Mouse (Mus musculus) lung, postnatal 0 days (tissue): Measurements from ENCODE around the gene Epb41l5. TPM values are rescaled to one million over a fixed set of nuclear protein-coding genes. Genes with fewer than 3 reads are reported as not detected.
A peak's percentile ranks its signal among the peaks of the same experiment; 100 is the strongest.

Source experiments
- ATAC-seq: fragments of 200-750 bp; cut with Nextera tagmentation; 2 replicates; pipeline ENCODE4 v1.8.0; 2017; ENCODE audit warnings: moderate library complexity
- DNase-seq: peaks from one replicate; pipeline ENCODE4 v3.0.0-alpha.2; 2016; ENCODE audit warnings: low spot score
- H3K27ac ChIP-seq: fragments of 300-500 bp; sonication (generic); 2 replicates; pipeline ENCODE4 v1.5.1; 2014; ENCODE audit warnings: antibody characterized with exemption, mild to moderate bottlenecking, low read length, mixed read lengths
- H3K27me3 ChIP-seq: fragments of 300-500 bp; sonication (generic); replicated peaks from 2 replicates; pipeline ENCODE4 v1.6.1; 2014; ENCODE audit warnings: low read length, mixed read lengths; ENCODE audit not compliant: insufficient read depth
- H3K36me3 ChIP-seq: fragments of 300-500 bp; sonication (generic); 2 replicates; pipeline ENCODE4 v1.6.1; 2014; ENCODE audit warnings: low read length, mixed read lengths; ENCODE audit not compliant: insufficient read depth
- H3K4me1 ChIP-seq: fragments of 300-500 bp; sonication (generic); 2 replicates; pipeline ENCODE4 v1.6.1; 2014; ENCODE audit warnings: antibody characterized with exemption, low read depth, low read length, mixed read lengths; ENCODE audit not compliant: insufficient read depth
- H3K4me2 ChIP-seq: fragments of 300-500 bp; sonication (generic); replicated peaks from 2 replicates; pipeline ENCODE4 v1.6.1; 2014; ENCODE audit warnings: low read depth, mild to moderate bottlenecking, low read length, moderate library complexity, mixed read lengths
- H3K4me3 ChIP-seq: fragments of 300-500 bp; sonication (generic); 2 replicates; pipeline ENCODE4 v1.5.1; 2014; ENCODE audit warnings: low read depth, low read length
- H3K9ac ChIP-seq: fragments of 300-500 bp; sonication (generic); replicated peaks from 2 replicates; pipeline ENCODE4 v1.6.1; 2014; ENCODE audit warnings: low read depth, mild to moderate bottlenecking
- H3K9me3 ChIP-seq: fragments of 300-500 bp; sonication (generic); 2 replicates; pipeline ENCODE4 v1.6.1; 2016; ENCODE audit warnings: low read length, mixed read lengths
- CTCF ChIP-seq: IDR thresholded peaks from 2 replicates; pipeline ENCODE4 v1.5.1; 2016; ENCODE audit warnings: antibody characterized with exemption, mild to moderate bottlenecking
- EP300 ChIP-seq: IDR thresholded peaks from 2 replicates; pipeline ENCODE4 v1.6.1; 2016; ENCODE audit warnings: antibody characterized with exemption, mild to moderate bottlenecking, control low read depth
- WGBS: fragments of 180-500 bp; shearing (Covaris S2); extraction: QIAGEN DNeasy Blood & Tissue Kit; methylation state at CpG from one replicate; pipeline ENCODE4 v1.1.7; 2014; 5-methylcytosine and 5-hydroxymethylcytosine counted together
- polyA plus RNA-seq: library from polyadenylated mRNA; unstranded; fragments of >200 nt; fragmentation: Nextera tagmentation; extraction: Ambion mirVana; gene quantifications from 2 replicates; pipeline ENCODE4 v1.2.1, GENCODE M21; 2015

Epb41l5 gene
- polyA plus RNA-seq, 1 experiment from 2014 or later, result 54.7 TPM

DNA sequence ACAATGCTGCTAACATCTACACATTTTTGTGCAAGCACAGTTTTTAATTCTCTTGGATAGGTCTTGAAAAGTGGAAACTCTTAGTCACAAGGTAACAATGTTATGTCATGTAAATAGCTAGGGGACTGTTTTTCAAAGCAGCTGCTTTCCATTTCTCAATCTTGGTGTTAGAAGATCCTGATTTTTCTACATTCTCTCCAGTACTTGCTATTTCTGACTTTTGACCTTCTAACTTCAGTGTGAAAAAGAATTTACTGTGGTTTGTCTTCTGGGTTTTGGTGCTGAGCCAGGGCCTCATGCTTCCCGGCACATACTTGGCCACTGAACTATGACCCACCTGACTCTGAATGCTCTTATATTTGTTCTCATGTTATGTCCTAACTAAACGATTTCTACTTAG lies 8.8 kb downstream of the Epb41l5 start:
- Histone ChIP-seq H3K4me1 (no peaks in the 10 kb centered on the region), H3K4me2 (no peak overlapping the region), H3K9me3 (no peaks in the 10 kb centered on the region), H3K27me3 (no peaks in the 10 kb centered on the region), H3K27ac (no peak overlapping the region), H3K36me3 (no peaks in the 10 kb centered on the region), H3K4me3 (no peak overlapping the region), H3K9ac (no peak overlapping the region)
- ATAC-seq, result no peak
- peak; percentile 61 for DNase-seq
- TF ChIP-seq EP300 (no peak), CTCF (no peak)
- WGBS, result 34% methylated on average over 2 of the region's 2 CpGs

DNA sequence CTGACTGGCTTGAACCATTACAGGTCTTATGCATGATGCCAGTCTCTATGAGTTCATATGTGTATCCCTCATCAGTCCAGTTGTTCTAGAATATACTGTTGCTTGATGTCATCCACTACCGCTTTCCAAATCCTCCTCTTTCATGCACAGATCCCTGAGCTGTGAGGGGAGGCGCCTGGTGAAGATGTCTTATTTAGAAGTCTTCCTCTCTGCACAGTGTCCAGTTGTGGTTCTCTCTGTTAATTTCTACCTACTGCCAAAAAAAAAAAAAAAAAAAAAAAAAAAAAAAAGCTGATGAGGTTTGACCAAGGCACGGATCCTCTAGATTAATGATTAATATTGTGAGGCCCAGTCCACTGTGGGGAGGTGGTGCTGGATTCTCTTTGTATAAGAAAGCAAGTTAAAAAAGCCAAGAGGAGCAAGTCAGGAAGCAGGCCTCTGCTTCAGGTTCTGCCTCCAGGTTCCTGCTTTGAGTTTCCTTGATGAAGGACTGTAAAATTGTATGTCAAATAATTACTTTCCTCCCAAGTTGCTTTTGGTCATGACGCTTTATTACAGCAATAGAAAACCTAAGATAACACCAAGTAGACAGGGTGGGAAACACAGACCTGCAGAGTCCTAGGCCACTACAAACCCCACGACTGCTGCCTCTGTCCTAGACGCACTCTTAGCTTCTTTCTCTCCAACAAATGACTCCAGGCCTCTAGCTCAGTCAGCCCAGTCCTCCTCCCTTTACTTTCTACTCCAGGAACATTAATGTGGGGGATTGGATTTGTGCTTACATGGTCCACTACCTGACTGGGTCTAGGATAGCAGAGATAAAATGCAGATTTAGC lies 11.4 kb downstream of the Epb41l5 start:
- Histone ChIP-seq H3K27me3 (no peaks in the 10 kb centered on the region), H3K27ac (no peak overlapping the region), H3K4me3 (no peak overlapping the region), H3K9ac (no peak overlapping the region), H3K36me3 (no peaks in the 10 kb centered on the region), H3K4me2 (no peak overlapping the region), H3K9me3 (no peaks in the 10 kb centered on the region), H3K4me1 (no peaks in the 10 kb centered on the region)
- WGBS, result 67% methylated on average over 6 of the region's 6 CpGs
- TF ChIP-seq CTCF (no peak), EP300 (no peak)
- DNase-seq, result no peak
- ATAC-seq, result no peak

DNA sequence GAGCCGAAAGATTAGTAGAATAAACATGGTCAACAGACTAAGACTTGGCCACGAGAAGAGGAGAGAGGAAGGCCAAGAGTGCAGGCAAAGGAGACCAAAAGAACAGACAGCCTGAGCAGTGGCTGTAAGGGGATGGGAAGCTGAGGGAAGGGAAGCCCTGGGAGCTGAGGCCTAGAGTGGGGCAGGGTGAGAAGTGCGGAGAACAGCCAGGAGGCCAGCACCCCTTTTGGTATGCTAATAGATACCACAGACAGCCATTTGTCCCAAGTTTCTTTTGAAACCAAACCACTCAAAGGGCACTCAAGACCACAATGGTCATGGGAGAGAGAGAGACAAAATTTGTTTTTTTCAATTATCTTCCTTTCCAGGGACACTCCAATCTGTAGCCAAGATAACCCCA lies 14.1 kb downstream of the Epb41l5 start:
- Histone ChIP-seq H3K27me3 (no peaks in the 10 kb centered on the region), H3K36me3 (no peaks in the 10 kb centered on the region), H3K27ac (no peak overlapping the region), H3K9ac (no peak overlapping the region), H3K9me3 (no peaks in the 10 kb centered on the region), H3K4me1 (no peaks in the 10 kb centered on the region), H3K4me3 (no peak overlapping the region), H3K4me2 (no peak overlapping the region)
- no peak for TF ChIP-seq CTCF
- TF ChIP-seq EP300, result no peak
- 57% methylated on average over 3 of the region's 3 CpGs for WGBS
- ATAC-seq (no peak), DNase-seq (no peak)

DNA sequence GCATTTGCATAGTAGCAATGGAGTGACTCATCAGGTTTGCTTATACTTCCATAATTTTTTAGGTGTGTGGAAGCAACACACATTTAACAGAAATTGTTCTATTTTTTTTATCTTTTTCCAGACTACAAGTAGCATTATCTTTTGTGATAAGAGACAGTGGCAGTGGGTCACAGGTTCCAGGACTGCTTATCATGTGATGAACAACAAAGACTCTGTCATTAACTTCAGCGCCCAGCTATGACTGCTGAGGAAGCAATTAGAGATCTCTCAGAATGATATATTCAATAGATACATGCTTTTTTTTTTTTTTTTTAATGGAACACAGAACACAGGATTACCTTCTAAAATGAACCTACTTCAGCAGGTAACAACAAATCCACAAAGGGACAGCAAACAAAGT lies 18.4 kb downstream of the Epb41l5 start:
- DNase-seq, result no peak
- Histone ChIP-seq H3K36me3 (no peaks in the 10 kb centered on the region), H3K27me3 (no peaks in the 10 kb centered on the region), H3K4me2 (no peak overlapping the region), H3K9me3 (no peaks in the 10 kb centered on the region), H3K27ac (no peak overlapping the region), H3K9ac (no peak overlapping the region), H3K4me3 (no peak overlapping the region), H3K4me1 (no peaks in the 10 kb centered on the region)
- ATAC-seq, result no peak
- TF ChIP-seq EP300, result no peak
- no peak for TF ChIP-seq CTCF
- 59% methylated on average over 1 of the region's 1 CpGs for WGBS

DNA sequence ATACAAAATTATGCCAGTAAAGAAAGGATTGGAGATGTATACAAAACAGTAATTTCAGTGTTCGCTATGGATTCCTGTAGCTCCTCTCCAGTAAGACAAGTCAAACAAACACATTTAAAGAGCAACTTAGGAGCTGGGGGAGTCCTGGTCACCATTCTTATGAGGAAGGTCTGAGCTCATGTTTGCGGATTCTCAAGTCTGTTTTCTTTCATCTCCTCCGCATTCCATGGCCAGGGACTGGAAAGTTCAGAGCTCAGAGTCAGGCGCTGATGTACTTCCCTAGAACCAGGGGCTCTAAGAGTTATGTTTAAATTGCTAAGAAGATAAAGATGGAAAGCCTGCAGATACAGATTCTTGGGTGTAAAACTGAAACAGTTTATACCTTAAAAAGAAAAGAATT lies 22.0 kb downstream of the Epb41l5 start:
- H3K36me3 ChIP-seq, result no peaks in the 10 kb centered on the region
- 49% methylated on average over 4 of the region's 4 CpGs for WGBS
- no peaks in the 10 kb centered on the region for H3K9me3 ChIP-seq
- TF ChIP-seq CTCF (no peak), EP300 (no peak)
- H3K9ac ChIP-seq, result no peak overlapping the region
- no peak for DNase-seq
- peaks cover 3% of the 10 kb centered on the region; the same call in 1 of the 2 replicates for H3K4me1 ChIP-seq
- H3K4me3 ChIP-seq, result no peak overlapping the region
- no peak for ATAC-seq
- peak overlapping the region; percentile 40; the same call in 1 of the 2 replicates for H3K27ac ChIP-seq
- no peaks in the 10 kb centered on the region for H3K27me3 ChIP-seq
- H3K4me2 ChIP-seq, result no peak overlapping the region

DNA sequence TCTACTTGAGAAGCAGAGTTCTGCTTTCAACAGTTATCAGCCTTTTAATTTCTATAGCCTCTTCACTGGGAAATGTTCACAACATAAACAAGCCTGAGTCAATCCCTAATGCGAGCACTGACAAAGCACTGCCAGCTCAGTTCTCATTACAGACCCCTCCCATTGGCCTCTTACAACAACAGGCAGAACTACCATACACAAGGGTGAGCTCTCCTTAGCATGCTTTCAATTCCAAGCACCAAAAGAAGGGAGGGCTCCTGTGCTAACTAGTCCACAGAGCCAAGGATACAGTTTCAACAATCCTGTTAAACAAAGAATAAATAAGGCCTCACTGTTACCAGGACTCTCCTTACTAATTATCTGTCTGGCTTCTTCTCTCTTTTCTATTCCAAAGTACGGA lies 24.4 kb downstream of the Epb41l5 start:
- H3K36me3 ChIP-seq, result 0 out of 2 replicates have a peak, but pooled peaks cover 3% of the 10 kb centered on the region
- DNase-seq (peak; percentile 46), ATAC-seq (peak; percentile 67)
- no peak overlapping the region for H3K4me2 ChIP-seq
- H3K27ac ChIP-seq, result peak overlapping the region; percentile 59
- WGBS, result 39% methylated on average over 2 of the region's 2 CpGs
- peaks cover 3% of the 10 kb centered on the region; the same call in 1 of the 2 replicates for H3K4me1 ChIP-seq
- no peaks in the 10 kb centered on the region for H3K9me3 ChIP-seq
- TF ChIP-seq EP300, result no peak; the same call in 1 of the 2 replicates
- no peak for TF ChIP-seq CTCF
- no peak overlapping the region for H3K4me3 ChIP-seq
- H3K9ac ChIP-seq, result no peak overlapping the region
- no peaks in the 10 kb centered on the region for H3K27me3 ChIP-seq
